Mouse (Mus musculus): ENCODE measurements at regions not wholly inside any gene's neighbourhood (a gene's known extent, or its start where the extent isn't known, plus 50 kb on each side); places are given as distances from the start of the nearest gene placed in this dataset.
"Not testable (repeated sequence)": the region's sequence is repeated elsewhere in the genome, so short reads cannot be mapped to it uniquely, and the experiment has no call there.

DNA sequence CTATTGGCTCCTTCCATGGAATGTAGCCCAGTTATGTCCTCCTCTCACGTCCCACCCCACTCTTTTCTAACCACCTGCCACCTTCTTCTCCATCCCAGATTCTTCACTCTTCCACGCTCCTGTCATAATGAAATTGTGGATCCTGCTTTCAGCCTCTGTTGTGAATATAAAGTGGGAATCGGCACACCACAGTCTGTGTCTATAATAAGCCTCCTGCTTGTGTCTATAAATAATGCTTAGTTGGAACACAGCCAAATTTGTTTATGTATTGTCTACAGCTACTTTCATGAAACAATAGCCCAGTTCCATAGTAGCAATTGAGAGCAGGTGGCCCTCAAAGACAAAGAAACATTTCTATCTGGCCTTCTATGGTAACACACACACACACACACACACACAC lies 137.5 kb upstream of the Rps6ka3 start:
- DNase-seq (ENCODE audit: low spot score) = no peak

DNA sequence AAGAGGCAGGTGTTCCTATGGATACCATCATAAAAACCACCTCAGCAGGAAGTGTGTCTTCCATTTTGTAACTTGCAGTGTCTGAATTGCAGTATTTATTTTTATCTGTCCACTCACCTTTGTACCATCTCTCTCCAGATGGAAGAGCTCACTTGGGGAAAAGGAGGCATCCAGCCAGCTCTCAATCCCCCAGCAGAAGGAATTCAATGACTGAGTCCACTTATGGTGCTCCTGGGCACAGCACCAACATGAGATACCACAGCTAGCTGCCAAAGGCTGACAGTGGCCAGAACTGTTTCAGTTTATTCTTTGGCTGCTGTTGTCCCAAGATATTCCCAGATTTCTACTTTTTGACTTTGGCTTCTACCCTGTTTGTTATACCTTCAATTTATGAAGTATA lies 136.6 kb upstream of the Rps6ka3 start:
- no peak for DNase-seq (ENCODE audit: low spot score)

DNA sequence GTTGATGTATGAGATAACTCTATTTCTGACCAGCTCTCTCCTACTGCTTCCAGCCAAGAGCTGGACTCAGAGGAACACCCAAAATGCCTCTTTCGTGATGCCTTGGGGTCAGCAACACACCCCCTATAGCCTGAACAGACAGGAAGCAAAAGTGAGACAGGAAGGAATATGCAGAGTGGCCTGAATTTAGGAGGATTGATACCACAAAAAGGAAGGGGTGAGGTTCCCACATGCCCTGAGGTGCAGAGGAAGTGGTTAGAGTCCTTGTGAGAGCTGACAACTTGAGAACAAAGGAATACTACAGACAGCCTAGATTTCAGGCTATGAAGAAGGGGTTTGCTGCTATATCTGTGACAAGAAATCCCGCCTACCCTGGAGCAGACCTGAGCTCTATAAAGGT lies 129.6 kb upstream of the Rps6ka3 start:
- DNase-seq (ENCODE audit: low spot score) = no peak

DNA sequence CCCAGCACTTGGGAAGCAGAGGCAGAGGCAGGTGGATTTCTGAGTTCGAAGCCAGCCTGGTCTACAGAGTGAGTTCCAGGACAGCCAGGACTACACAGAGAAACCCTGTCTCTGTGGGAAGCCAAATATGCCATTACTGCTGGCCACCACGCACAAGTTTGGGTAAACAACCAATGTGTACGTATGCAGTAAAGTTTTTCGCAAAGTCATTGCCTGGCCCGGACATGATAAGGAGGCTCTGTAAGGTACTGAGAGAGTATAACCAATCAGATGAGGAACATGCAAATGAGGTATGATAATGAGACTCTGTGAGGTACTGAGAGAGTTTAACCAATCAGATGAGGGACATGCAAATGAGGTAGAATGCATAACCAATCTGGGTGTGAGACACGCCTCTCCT lies 99.5 kb upstream of the Rps6ka3 start:
- DNase-seq (ENCODE audit: low spot score) = not testable (repeated sequence)

DNA sequence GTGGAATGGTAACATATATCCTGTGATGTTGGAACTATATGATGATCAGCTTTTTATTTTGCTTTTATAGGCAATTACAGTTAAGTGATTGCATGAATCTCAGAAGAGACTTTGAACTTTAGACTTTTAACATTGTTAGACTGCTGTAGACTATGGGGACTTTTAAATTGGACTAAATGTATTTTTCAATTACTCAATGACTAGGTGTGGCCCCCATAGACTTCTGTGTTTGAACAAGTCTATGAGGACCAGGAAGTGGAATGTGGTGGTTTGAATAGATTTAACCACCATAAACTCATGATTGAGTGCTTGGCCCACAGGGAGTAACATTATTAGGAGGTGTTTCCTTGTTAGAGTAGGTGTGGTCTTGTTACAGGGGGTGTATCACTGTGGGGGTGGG lies 93.9 kb upstream of the Rps6ka3 start:
- no peak for DNase-seq (ENCODE audit: low spot score)

DNA sequence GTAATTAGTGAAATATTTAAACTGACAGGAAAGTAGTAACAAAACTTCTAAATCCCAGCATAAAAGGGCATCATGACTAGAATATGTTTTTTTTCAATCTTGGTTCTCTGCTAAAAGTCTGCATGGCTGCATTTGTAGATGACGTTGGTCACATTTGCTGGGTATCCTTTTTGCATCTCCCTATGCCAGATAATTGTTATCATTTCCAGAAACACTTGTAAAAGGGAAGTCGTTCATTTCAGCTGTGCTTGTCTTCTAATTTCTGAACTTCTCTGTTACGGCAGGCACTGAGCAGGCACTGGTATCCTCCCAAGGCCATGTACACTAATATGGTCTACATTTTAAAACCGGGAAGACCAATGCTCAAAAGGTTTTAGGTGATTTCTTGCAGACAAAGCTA lies 69.6 kb upstream of the Rps6ka3 start:
- no peak for DNase-seq (ENCODE audit: low spot score)

DNA sequence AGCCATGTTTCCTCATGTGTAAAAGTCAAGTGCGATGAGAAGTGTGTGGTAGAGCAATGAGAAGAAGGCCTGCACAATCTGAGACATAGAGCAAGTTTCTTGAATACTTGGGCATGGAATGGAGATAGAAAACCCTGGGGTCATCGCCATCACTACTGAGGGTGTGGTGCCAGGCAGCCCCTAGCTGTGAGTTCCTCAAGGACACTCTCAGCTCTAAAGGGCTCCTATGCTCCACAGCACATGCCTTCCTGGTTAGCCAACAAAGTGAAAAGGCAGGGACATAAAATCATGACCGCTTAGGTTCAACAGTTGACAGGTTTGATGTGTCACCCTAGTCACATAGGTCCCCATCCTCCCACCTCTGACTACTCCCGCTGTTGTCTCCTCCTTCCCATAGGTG lies 66.8 kb upstream of the Rps6ka3 start:
- DNase-seq (ENCODE audit: low spot score) = no peak

DNA sequence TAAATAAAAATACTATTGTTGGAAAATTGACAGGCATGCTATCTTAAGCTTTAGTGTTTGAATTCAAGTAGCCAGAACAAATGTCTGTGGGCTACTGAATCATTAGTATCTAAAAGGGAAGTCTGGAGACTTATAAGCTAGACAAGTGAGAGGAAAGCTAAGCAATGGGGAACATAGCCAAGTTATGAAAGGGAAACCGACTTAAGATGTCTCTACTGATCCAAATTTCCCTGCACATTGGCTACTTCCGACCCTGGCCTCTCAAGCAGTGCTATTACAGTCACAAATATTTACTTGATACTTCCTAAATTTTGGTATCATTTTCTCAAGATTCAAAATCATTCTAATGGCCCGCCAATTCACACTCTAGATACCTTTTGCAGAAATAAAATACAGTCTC lies 65.4 kb upstream of the Rps6ka3 start:
- no peak for DNase-seq (ENCODE audit: low spot score)

DNA sequence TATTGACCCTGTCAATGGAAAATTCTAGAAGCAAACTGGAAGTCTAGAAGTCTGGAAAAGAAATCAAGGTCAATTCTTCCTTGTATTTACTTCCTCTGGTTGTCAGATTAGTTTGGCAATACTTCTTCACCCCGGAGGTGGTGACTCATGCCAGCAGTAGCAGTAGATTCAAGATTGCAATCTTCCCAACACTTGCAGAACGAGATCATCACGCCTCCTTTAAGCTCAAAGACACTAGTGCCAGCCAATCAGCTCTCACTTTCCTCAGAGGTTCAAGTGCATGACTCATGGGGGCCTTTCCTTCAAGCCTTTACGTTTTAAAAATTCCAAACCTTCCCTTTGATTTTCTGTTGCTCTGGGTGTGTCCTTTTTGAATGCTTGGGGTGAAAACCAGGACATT lies 64.9 kb upstream of the Rps6ka3 start:
- no peak for DNase-seq (ENCODE audit: low spot score)

DNA sequence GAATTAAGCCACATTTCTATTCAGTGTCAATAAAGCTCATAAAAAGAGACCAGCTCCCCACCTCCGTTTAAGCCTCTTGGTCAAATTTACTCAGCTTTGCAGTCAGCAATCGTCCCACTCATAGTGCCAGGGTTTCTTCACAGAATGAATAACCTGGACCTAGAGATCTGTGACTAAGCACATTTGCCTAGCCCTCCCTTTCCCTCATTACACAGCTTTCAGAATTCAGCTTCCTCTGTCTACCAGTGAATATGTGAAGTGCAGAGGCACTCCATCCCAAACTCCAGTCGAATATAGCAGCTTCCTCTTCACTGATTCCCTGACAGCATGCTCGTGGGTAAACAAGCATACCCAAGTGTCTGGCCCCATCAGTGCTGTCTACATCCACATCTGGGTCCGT lies 54.3 kb upstream of the Rps6ka3 start:
- no peak for DNase-seq (ENCODE audit: low spot score)

DNA sequence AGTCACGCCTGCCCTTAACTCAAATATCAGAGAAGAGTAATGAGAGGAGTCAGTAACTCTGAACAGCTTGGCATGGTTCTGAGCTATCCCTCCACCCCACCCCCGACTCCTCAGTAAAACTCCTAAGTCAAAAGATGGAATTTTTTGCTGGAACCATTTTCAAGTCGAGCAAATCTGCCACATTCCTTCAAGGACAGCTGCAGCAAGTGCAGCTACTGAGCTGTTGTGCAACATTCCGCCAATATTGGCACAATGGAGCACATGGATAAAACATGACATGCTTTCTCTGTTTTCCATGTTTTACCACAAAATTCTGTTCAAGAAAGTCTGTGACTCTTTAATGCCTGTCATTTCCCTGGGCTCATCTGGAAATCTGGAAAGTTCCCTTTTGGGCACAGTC lies 53.1 kb upstream of the Rps6ka3 start:
- no peak for DNase-seq (ENCODE audit: low spot score)

DNA sequence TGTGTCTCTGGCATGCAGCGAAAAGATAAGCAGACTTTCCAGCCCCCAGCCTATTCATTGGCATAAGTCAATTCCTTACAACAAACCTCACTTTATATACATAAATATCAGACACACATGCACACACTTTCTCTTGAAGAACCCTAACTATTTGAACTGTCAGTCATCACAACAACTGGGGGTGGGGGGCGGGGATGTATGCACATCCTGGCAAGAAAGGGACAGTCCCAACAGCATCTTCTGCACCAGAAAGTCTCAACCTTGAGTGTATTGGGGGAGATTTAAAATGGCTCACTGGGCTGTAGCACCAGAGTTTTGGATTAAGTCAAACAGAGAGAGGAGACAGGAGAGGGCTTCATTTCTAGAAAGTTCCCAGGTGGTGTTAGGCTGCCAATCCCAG lies 50.4 kb upstream of the Rps6ka3 start:
- no peak for DNase-seq (ENCODE audit: low spot score)
